Mouse (Mus musculus) hindlimb bud, embryonic 11.5 days (tissue): Measurements from ENCODE around the gene Apol10b.
"Not testable (repeated sequence)": the region's sequence is repeated elsewhere in the genome, so short reads cannot be mapped to it uniquely, and the experiment has no call there.

Experiments
- DNase-seq: peaks from one replicate; pipeline ENCODE4 v3.0.0-alpha.2; 2012; ENCODE audit warnings: low read depth, low spot score; ENCODE audit errors: extremely low spot score

The Apol10b gene

GRCm38 (mm10) chr15:77595961-77596360 is at the start of gene Apol10b:
Gene Apol10b (minus strand): TSS chr15:77596125.
- no peak for DNase-seq

GRCm38 (mm10) chr15:77643176-77643575 is 47.3 kb upstream of the Apol10b start, which contains the start of gene Apol11b:
Gene Apol11b (minus strand): TSS chr15:77643286.
- DNase-seq = not testable (repeated sequence)

- DNase-seq = not testable (repeated sequence)
Measured at GRCm38 (mm10) chr15:77629822-77630221, 33.9 kb upstream of the Apol10b start.

GRCm38 (mm10) chr15:77628647-77629046 is 32.7 kb upstream of the Apol10b start:
- DNase-seq = not testable (repeated sequence)

- not testable (repeated sequence) for DNase-seq
Measured at GRCm38 (mm10) chr15:77626471-77626870, 30.5 kb upstream of the Apol10b start.

- DNase-seq = no peak
Measured at GRCm38 (mm10) chr15:77624710-77625109, 28.8 kb upstream of the Apol10b start.

- no peak for DNase-seq
Measured at GRCm38 (mm10) chr15:77606069-77606468, 10.1 kb upstream of the Apol10b start.

GRCm38 (mm10) chr15:77598958-77599357 is 3.0 kb upstream of the Apol10b start, which contains the start of gene Gm36245:
Gene Gm36245 (plus strand): TSS chr15:77599258.
- no peak for DNase-seq

GRCm38 (mm10) chr15:77598429-77598828 is 2.5 kb upstream of the Apol10b start:
- no peak for DNase-seq

GRCm38 (mm10) chr15:77593557-77593956 is 2.4 kb downstream of the Apol10b start:
- DNase-seq = no peak

GRCm38 (mm10) chr15:77590881-77591280 is 5.0 kb downstream of the Apol10b start:
- no peak for DNase-seq

GRCm38 (mm10) chr15:77588981-77589380 is 6.9 kb downstream of the Apol10b start:
- DNase-seq = no peak

- no peak for DNase-seq
Measured at GRCm38 (mm10) chr15:77587026-77587425, 8.9 kb downstream of the Apol10b start.

GRCm38 (mm10) chr15:77581681-77582080 is 14.2 kb downstream of the Apol10b start:
- DNase-seq = no peak

GRCm38 (mm10) chr15:77579311-77579710 is 16.6 kb downstream of the Apol10b start:
- no peak for DNase-seq

- DNase-seq = no peak
Measured at GRCm38 (mm10) chr15:77578801-77579200, 17.1 kb downstream of the Apol10b start.

- DNase-seq = no peak
Measured at GRCm38 (mm10) chr15:77563219-77563618, 32.7 kb downstream of the Apol10b start.

- no peak for DNase-seq
Measured at GRCm38 (mm10) chr15:77561792-77562191, 34.1 kb downstream of the Apol10b start, which contains the start of gene 1700025B11Rik. Gene 1700025B11Rik (minus strand): TSS chr15:77561892.

GRCm38 (mm10) chr15:77539221-77539620 is 56.7 kb downstream of the Apol10b start:
- DNase-seq = not testable (repeated sequence)
